Mouse (Mus musculus) kidney, postnatal 36 days (tissue): ENCODE results near the gene Sft2d1.
"Not testable (repeated sequence)": the region's sequence is repeated elsewhere in the genome, so short reads cannot be mapped to it uniquely, and the experiment has no call there.

Experiments used
- DNase-seq, 2 experiments: peaks; one replicate each; pipeline ENCODE4 v3.0.0; 2021 to 2022; ENCODE audit warnings: mixed read lengths in 2 of 2

Gene Sft2d1

DNA sequence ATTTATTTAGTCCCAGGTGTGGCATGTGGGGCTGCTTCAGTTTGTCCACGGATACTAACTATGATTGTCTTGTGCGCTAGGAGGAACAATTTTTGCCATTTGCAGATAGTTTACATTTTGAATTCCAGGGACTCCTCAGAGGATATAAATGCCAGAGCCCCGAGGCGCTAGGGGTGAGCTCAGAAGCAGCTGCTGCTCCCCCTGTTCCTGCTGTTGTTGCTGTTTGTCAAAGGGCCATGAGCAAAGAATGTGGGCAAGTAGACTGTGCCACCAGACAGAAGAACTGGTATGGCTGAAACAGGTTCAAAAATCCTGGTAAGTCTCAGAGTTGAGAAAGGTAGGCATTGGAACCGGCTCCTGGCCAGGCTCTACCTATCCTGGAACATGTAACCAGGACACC, 7.2 kb upstream of the Sft2d1 start:
- DNase-seq = no peak

DNA sequence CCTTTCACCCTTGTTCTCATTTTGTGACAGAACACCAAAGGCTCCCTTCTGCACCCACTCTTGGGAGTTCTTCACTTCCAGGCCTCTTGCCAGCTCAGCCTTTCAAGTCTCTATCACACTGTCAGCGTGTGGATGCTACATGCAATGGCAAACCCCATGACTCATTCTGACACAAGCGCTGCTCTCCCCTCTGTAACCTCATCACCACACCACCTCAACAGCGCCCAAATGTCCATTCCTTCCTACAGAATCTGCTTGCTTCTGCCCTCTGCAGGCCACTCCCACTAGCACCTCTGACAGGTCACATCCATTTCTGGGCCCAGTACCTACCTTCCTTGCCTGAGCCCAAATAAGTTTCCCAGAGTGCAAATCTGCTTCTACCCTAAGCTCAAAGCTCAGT, 5.1 kb upstream of the Sft2d1 start:
- peak in 1 of 2 experiments; percentile 61 for DNase-seq

DNA sequence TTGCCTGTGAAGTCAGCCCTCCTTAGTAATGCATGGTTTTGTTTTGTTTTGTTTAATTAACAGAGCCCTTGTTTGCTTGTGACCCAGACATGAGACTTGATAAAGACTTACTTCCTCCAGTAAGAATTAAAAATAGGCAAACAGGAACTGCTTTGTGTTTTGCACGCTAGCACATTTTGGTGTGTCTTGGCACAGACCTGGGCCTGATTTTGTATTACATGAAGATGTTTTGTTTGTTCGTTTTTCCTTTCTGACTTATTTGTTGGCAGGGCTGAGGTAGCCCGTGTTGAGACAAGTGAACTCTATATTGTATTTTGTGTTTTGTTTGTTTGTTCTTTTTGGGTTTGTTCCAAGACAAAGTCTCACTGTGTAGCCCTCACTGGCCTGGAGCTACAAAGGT, 849 bp downstream of the Sft2d1 start:
- no peak for DNase-seq

- peak; percentile 54 to 68 for DNase-seq
Observed at GRCm38 (mm10) chr17:8313976-8314375, 3.1 kb downstream of the Sft2d1 start.

DNA sequence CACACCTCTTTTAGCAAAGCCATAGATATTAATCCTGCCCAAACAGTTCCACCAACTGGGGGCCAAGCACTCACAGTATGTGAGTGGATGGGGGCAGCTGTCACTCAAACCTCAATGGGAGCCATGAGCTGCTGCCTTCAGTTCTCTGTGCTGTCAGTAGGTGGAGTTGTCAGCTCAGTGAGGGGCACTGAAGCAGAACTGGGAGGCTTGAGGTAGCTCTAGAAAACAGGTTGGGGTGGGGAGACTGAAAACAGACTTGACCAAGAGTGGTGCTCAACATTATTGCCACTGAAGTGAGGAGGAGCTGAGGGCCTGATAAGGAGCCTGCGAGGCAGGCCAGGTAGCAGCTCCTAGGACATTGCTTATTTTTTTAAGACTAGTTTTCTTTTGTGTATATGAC, 5.3 kb downstream of the Sft2d1 start:
- peak in 1 of 2 experiments; percentile 56 for DNase-seq

DNA sequence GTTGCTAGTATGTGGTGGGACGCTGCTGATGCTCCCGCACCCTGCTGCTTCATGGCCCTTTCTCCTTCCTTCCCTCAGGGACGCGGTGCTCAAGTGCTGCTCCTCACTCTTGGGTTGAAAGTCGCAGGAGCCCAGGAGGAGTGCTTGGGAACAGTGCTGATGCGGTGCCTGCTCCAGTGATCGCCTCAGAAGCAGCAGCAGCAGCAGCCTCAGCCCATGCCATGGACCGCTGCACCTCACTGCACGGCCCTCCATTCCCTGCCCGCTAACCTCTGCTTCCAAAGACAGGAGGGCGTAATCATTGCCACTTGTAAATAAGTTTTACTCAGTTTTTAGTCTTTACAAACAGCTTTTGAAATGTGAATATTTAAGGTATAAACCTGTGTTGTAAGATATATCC, 16.0 kb downstream of the Sft2d1 start:
- not testable (repeated sequence) for DNase-seq

DNA sequence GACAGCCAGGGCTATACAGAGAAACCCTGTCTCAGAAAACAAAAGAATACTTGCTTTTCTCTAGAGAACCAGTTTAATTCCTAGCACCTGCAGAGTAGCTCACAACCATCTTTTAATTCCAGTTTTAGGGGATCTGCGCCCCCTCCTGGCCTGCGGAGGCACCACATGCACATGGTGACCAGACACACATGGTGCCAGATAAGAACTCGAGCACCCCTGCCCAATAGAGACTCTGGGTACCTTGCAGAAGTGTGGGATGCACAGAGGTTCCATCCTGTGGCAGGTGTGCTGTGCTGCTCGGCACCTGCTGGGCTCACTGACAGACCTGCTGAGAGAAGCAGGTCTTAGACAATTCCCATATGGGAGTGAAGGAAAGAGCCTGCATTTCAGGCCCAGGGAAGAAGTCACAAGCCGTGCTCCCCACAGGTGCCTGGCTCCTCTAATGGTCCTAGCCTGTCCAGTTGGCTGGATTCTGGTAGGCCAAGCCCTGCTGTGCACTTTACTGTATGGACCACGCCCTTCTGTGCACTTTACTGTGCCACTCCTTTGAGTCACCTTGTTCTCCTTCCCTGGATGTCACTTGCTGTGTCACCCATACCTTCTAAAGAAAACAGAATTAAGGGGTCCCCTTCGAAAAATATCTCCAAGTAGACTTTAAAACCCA, 17.7 kb downstream of the Sft2d1 start:
- peak in 1 of 2 experiments; percentile 50 for DNase-seq

- no peak for DNase-seq
Observed at GRCm38 (mm10) chr17:8330602-8331001, 19.7 kb downstream of the Sft2d1 start.

- DNase-seq = not testable (repeated sequence)
Observed at GRCm38 (mm10) chr17:8337159-8337558, 26.3 kb downstream of the Sft2d1 start, which contains the start of gene Prr18. TSS of gene Prr18 (plus strand) at chr17:8337459.

- DNase-seq = no peak
Observed at GRCm38 (mm10) chr17:8339666-8340374, 28.9 kb downstream of the Sft2d1 start.

DNA sequence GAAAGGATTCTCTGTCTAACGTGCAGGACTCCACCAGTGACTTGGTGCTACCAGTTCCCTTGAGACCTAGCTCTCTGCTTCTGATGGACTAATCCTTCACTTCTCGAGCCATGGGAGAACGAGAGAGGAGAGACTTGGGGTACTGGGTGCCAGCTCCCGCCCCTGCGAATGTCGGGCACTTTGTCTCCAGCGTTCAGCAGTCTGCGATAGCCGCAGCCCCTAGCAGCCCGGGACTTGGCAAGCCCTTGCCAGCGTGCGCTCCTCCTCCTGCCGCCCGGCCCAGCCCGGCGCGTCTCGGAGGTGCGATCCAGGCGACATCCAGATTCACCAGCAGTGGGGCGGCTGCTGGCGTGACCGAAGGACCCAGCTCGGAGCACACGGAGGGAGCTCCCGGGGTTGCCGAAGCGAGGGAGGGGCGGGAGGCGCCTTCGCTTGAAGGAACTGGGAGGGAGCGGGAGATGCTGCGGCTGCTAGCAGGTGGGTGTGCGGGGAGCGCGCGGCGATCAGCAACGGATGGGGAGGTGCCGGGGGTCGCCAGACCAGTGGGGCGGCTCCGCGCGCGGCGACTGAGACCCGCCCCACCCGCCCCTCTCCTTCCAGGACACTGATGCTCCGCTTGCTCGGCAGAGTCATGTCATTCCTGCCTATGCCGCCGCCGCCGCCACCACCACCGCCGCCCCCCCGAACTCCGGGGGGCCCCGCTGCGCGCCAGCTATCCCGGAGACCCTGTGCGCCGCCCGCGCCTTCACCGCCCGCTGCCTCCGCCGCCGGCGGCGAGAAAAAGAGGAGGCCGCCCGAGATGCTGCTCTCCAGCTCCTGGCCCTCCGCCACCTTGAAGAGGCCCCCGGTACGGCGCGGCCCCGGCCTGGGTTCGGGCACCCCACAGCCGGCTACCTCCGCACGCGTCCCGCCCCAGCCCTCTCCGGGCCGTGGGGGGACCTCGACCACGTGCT, 29.8 kb downstream of the Sft2d1 start:
- DNase-seq = peak; percentile 8 to 57

GRCm38 (mm10) chr17:8341360-8341963, 30.6 kb downstream of the Sft2d1 start:
- DNase-seq = no peak

GRCm38 (mm10) chr17:8342706-8343105, 31.8 kb downstream of the Sft2d1 start:
- no peak for DNase-seq

GRCm38 (mm10) chr17:8343416-8343815, 32.5 kb downstream of the Sft2d1 start:
- DNase-seq = peak; percentile 65 to 83

GRCm38 (mm10) chr17:8347765-8348285, 36.9 kb downstream of the Sft2d1 start:
- DNase-seq = no peak

DNA sequence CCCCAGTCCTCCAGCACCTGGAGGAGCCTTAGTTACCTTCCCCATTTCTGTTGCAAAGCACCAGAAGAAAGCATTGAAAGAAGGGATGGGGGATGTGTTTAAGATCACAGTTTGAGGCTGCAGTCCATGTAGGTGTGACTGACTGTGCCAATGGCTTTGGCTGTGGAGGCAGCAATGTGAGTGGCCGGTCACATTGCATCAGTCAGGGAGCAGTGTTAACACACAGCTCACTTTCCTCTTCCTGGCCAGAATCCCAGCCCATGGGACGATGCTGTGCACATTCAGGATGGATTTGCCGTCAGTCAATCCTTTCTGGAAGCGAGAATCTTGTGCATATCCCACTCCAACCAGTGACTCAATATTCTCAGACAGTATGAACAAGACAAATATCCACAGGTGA, 38.0 kb downstream of the Sft2d1 start:
- peak in 1 of 2 experiments; percentile 24 for DNase-seq

GRCm38 (mm10) chr17:8351088-8351487, 40.2 kb downstream of the Sft2d1 start:
- DNase-seq = no peak

DNA sequence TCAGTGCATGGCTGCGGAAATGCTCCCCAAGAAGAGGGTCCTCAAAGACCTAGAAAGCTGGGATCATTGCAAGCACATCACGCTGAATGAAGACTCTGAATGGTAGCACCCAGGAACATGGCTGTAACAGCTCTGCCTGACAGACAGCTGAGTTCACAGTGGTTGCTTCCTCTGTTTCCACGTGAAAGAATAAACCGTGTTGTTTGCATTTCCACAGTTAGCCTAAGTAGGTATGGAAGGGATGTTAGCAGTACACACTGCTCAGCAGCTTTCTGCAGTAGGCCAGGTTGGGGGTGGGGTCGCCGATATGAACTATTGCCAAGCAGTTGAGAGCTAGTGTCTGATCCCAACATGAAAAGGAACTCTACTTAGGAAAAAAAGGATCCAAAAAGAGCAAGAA, 44.8 kb downstream of the Sft2d1 start, which contains the start of gene T2:
Gene T2, plus strand, starts transcription at position 301 of the 400 bp plus-strand sequence.
- DNase-seq = no peak

GRCm38 (mm10) chr17:8357498-8357897, 46.6 kb downstream of the Sft2d1 start:
- DNase-seq = no peak

DNA sequence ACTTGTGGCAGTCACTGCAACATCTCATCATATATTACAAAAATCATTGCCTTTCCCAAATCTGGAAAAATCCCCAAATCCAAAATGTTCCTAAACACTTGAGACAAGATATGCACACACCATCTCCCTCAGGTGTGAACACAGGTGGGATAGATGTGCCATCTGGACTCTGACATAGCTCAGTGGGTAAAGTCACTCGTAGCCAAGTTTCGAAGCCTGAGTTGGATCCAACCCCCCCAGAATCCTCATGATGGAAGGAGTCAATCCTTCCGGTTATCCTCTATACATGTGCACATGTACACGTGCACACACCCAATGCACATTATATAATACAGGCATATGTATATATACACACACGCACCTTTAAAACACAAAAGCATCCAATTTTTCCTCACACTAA, 50.0 kb downstream of the Sft2d1 start:
- DNase-seq = no peak

GRCm38 (mm10) chr17:8361281-8362103, 50.6 kb downstream of the Sft2d1 start:
- no peak for DNase-seq
